In genomic region chr10:47216204-47216603, GRCm38 (mm10) we compare ENCODE assay signal across 32 mouse cellular contexts.
"Had no signal": no experiment of that assay in that cellular context is flagged by ENCODE, and none has a peak within 500 bp of the region (broad histone marks: within the 10 kb centered on the region; RNA-seq: fewer than 3 reads in every experiment).

No protein-coding gene starts in this region.

- ATAC-seq: liver, embryonic 12.5 days; liver, postnatal 0 days; lung, postnatal 0 days; midbrain, embryonic 13.5 days; midbrain, embryonic 15.5 days; midbrain, embryonic 16.5 days had no signal

- H3K36me3 ChIP-seq: limb, embryonic 10.5 days; limb, embryonic 12.5 days; limb, embryonic 13.5 days; limb, embryonic 15.5 days; liver, embryonic 12.5 days; liver, embryonic 13.5 days; liver, embryonic 15.5 days; lung, embryonic 15.5 days; midbrain, embryonic 10.5 days; midbrain, embryonic 12.5 days; midbrain, embryonic 13.5 days; midbrain, embryonic 15.5 days; neural tube, embryonic 12.5 days had no signal

- H3K27ac ChIP-seq: limb, embryonic 10.5 days; limb, embryonic 12.5 days; limb, embryonic 13.5 days; limb, embryonic 15.5 days; liver, embryonic 12.5 days; liver, embryonic 13.5 days; liver, embryonic 14.5 days; liver, embryonic 15.5 days; lung, embryonic 15.5 days; macrophage; midbrain, embryonic 10.5 days; midbrain, embryonic 12.5 days; midbrain, embryonic 13.5 days; midbrain, embryonic 15.5 days; neural tube, embryonic 12.5 days had no signal

- H3K4me2 ChIP-seq: limb, embryonic 12.5 days; limb, embryonic 13.5 days; limb, embryonic 15.5 days; liver, embryonic 11.5 days; liver, embryonic 12.5 days; liver, embryonic 13.5 days; liver, embryonic 15.5 days; lung, embryonic 14.5 days; lung, embryonic 15.5 days; midbrain, embryonic 11.5 days; midbrain, embryonic 12.5 days; midbrain, embryonic 13.5 days; midbrain, embryonic 15.5 days; neural tube, embryonic 12.5 days had no signal

- H3K9me3 ChIP-seq: limb, embryonic 10.5 days; limb, embryonic 15.5 days; liver, embryonic 12.5 days; liver, embryonic 13.5 days; liver, embryonic 15.5 days; lung, embryonic 15.5 days; megakaryocyte, embryonic 14.5 days; midbrain, embryonic 10.5 days; midbrain, embryonic 12.5 days; midbrain, embryonic 13.5 days; midbrain, embryonic 15.5 days had no signal

- DNase-seq: left cerebral cortex, postnatal 4 days; liver; liver, embryonic 13.5 days; liver, postnatal 0 days; lung, adult 18-20 months; lung, adult 2 months; lung, embryonic 14.5 days; lung, postnatal 10 days; lung, postnatal 14 days; lung, postnatal 36 days; lung, postnatal 4 days; midbrain, embryonic 14.5 days had no signal

- H3K9ac ChIP-seq: limb, embryonic 12.5 days; limb, embryonic 13.5 days; limb, embryonic 15.5 days; liver, embryonic 12.5 days; liver, embryonic 13.5 days; liver, embryonic 14.5 days; liver, embryonic 15.5 days; liver, postnatal 0 days; lung, embryonic 14.5 days; lung, embryonic 15.5 days; midbrain, embryonic 12.5 days; midbrain, embryonic 13.5 days; midbrain, embryonic 15.5 days; neural tube, embryonic 12.5 days had no signal

- H3K27me3 ChIP-seq: limb, embryonic 12.5 days; limb, embryonic 13.5 days; limb, embryonic 15.5 days; liver, embryonic 12.5 days; liver, embryonic 13.5 days; liver, embryonic 15.5 days; lung, embryonic 15.5 days; megakaryocyte, embryonic 14.5 days; midbrain, embryonic 12.5 days; midbrain, embryonic 13.5 days; midbrain, embryonic 15.5 days; neural tube, embryonic 12.5 days had no signal

- H3K4me1 ChIP-seq: limb, embryonic 10.5 days; limb, embryonic 12.5 days; limb, embryonic 13.5 days; limb, embryonic 15.5 days; liver, embryonic 12.5 days; liver, embryonic 13.5 days; liver, embryonic 15.5 days; lung, embryonic 15.5 days; megakaryocyte, embryonic 14.5 days; midbrain, embryonic 10.5 days; midbrain, embryonic 12.5 days; midbrain, embryonic 13.5 days; midbrain, embryonic 15.5 days; neural tube, embryonic 12.5 days had no signal

- H3K4me3 ChIP-seq: limb, embryonic 10.5 days; limb, embryonic 12.5 days; limb, embryonic 13.5 days; limb, embryonic 15.5 days; liver, embryonic 12.5 days; liver, embryonic 13.5 days; liver, embryonic 15.5 days; lung, embryonic 15.5 days; megakaryocyte, embryonic 14.5 days; midbrain, embryonic 10.5 days; midbrain, embryonic 12.5 days; midbrain, embryonic 13.5 days; midbrain, embryonic 15.5 days; myocyte; neural tube, embryonic 12.5 days had no signal
